Mouse (Mus musculus) olfactory bulb, adult 2 months (tissue): Measurements from ENCODE around the gene Hoxb5.

Source experiments
- CTCF ChIP-seq: fragments of 200-500 bp; IDR thresholded peaks from 2 replicates; pipeline ENCODE4 v1.5.1; 2012; ENCODE audit warnings: low read depth, mild to moderate bottlenecking, low read length, moderate library complexity; ENCODE audit not compliant: insufficient read depth
- POLR2A ChIP-seq: fragments of 200-500 bp; IDR thresholded peaks from 2 replicates; pipeline ENCODE4 v1.6.1; 2012; ENCODE audit warnings: mild to moderate bottlenecking, low read depth, low read length, moderate library complexity; ENCODE audit not compliant: insufficient read depth

- TF ChIP-seq POLR2A (no peak), CTCF (peak; percentile 80)
These were observed 24.4 kb upstream of the Hoxb5 start for GRCm38 (mm10) chr11:96278773-96279172.
